Comparison of ENCODE assay signal across 9 mouse cellular contexts in genomic region chr19:14080538-14080937, GRCm38 (mm10).
DNase-seq lines count a peak whose midpoint lies in the region; ATAC-seq and TF ChIP-seq lines count a peak whose summit lies in the region.
"Had no signal": no experiment of that assay in that cellular context is flagged by ENCODE, and none has a peak within 500 bp of the region (broad histone marks: within the 10 kb centered on the region; RNA-seq: fewer than 3 reads in every experiment).

No protein-coding gene starts in this region.

- H3K4me2 ChIP-seq in heart, postnatal 0 days (ENCODE audit: low read depth, low read length) = no peak overlapping the region
- H3K4me2 ChIP-seq in heart, embryonic 11.5 days = no peak overlapping the region
- no peak overlapping the region for H3K4me2 ChIP-seq in lung, postnatal 0 days (replicated peaks; ENCODE audit: low read depth, low read length)
- H3K4me2 ChIP-seq: embryonic facial prominence, embryonic 13.5 days had no signal

- no peak for DNase-seq in heart, postnatal 0 days (ENCODE audit: low spot score)
- DNase-seq in thymus, adult 2 months = peak; percentile 20
- DNase-seq in thymus, adult 18-20 months = no peak
- peak; percentile 45 for DNase-seq in lung, postnatal 0 days (ENCODE audit: low spot score)
- DNase-seq in layer of hippocampus, adult 9-11 months = no peak
- DNase-seq in left cerebral cortex, postnatal 10 days (ENCODE audit: extremely low spot score in 1 of 2, low spot score in 2 of 2) = no peak

- H3K9me3 ChIP-seq in heart, postnatal 0 days (replicated peaks; ENCODE audit: control insufficient read depth, low read length) = no peaks in the 10 kb centered on the region
- H3K9me3 ChIP-seq in heart, embryonic 11.5 days (replicated peaks; ENCODE audit: control insufficient read depth, low read length) = no peaks in the 10 kb centered on the region
- H3K9me3 ChIP-seq in lung, postnatal 0 days (ENCODE audit: low read length) = no peaks in the 10 kb centered on the region

- no peak for TF ChIP-seq EP300 in heart, postnatal 0 days (IDR thresholded peaks at IDR 0.05; ENCODE audit: low read depth)
- TF ChIP-seq EP300 in lung, postnatal 0 days (IDR thresholded peaks at IDR 0.05) = no peak

- peak; percentile 55 for TF ChIP-seq CTCF in heart, postnatal 0 days (IDR thresholded peaks at IDR 0.05; ENCODE audit: low read depth)
- TF ChIP-seq CTCF in thymus, adult 2 months (IDR thresholded peaks at IDR 0.05; ENCODE audit: borderline replicate concordance, control insufficient read depth, extremely low read depth, insufficient read depth, low read length, poor library complexity) = no peak
- TF ChIP-seq CTCF in lung, postnatal 0 days (IDR thresholded peaks at IDR 0.05) = peak; percentile 66

- 10% methylated on average over 2 of the region's 2 CpGs for WGBS in heart, postnatal 0 days
- WGBS in heart, embryonic 11.5 days (ENCODE audit: insufficient replicate concordance) = 3% methylated on average over 2 of the region's 2 CpGs
- 7% methylated on average over 2 of the region's 2 CpGs for WGBS in thymus, adult 2 months
- 8% methylated on average over 2 of the region's 2 CpGs for WGBS in lung, postnatal 0 days

- no peaks in the 10 kb centered on the region for H3K27me3 ChIP-seq in heart, postnatal 0 days (ENCODE audit: control insufficient read depth, insufficient read depth, low read length)
- no peaks in the 10 kb centered on the region for H3K27me3 ChIP-seq in heart, embryonic 11.5 days (ENCODE audit: control insufficient read depth, insufficient read depth, low read length)
- H3K27me3 ChIP-seq in thymus, adult 2 months (ENCODE audit: control insufficient read depth, insufficient read depth, low read length) = no peaks in the 10 kb centered on the region
- no peaks in the 10 kb centered on the region for H3K27me3 ChIP-seq in lung, postnatal 0 days (replicated peaks; ENCODE audit: insufficient read depth, low read length)
- H3K27me3 ChIP-seq: embryonic facial prominence, embryonic 13.5 days had no signal

- intact Hi-C loops in left cerebral cortex, postnatal 10 days (cut with DNase I) = no loop called here

- H3K9ac ChIP-seq in heart, postnatal 0 days (replicated peaks; ENCODE audit: low read depth, low read length) = no peak overlapping the region
- H3K9ac ChIP-seq in heart, embryonic 11.5 days (ENCODE audit: low read depth, low read length) = no peak overlapping the region
- no peak overlapping the region for H3K9ac ChIP-seq in lung, postnatal 0 days (replicated peaks; ENCODE audit: low read depth)
- H3K9ac ChIP-seq: embryonic facial prominence, embryonic 13.5 days had no signal

- H3K4me1 ChIP-seq in heart, postnatal 0 days (ENCODE audit: control insufficient read depth, insufficient read depth) = no peaks in the 10 kb centered on the region
- no peaks in the 10 kb centered on the region for H3K4me1 ChIP-seq in heart, embryonic 11.5 days (ENCODE audit: control insufficient read depth, insufficient read depth, low read length)
- no peaks in the 10 kb centered on the region for H3K4me1 ChIP-seq in thymus, adult 2 months (replicated peaks; ENCODE audit: control insufficient read depth, insufficient read depth, low read length)
- H3K4me1 ChIP-seq in lung, postnatal 0 days (ENCODE audit: insufficient read depth, low read depth, low read length) = no peaks in the 10 kb centered on the region
- H3K4me1 ChIP-seq: embryonic facial prominence, embryonic 13.5 days had no signal

- TF ChIP-seq POLR2A in thymus, adult 2 months (IDR thresholded peaks at IDR 0.05; ENCODE audit: control insufficient read depth, extremely low read depth, insufficient read depth, low read length, poor library complexity) = no peak

- ATAC-seq in heart, postnatal 0 days (ENCODE audit: insufficient read depth, low read depth) = no peak
- no peak for ATAC-seq in heart, embryonic 11.5 days (replicated peaks; ENCODE audit: insufficient number of reproducible peaks, low FRiP score, low TSS enrichment)
- peak; percentile 68; the same call in 1 of the 2 replicates for ATAC-seq in common myeloid progenitor, adult 5-6 weeks (replicated peaks; ENCODE audit: low read depth, poor library complexity, severe bottlenecking)
- no peak for ATAC-seq in lung, postnatal 0 days

- H3K4me3 ChIP-seq in heart, postnatal 0 days (ENCODE audit: low read depth, low read length) = no peak overlapping the region
- no peak overlapping the region for H3K4me3 ChIP-seq in heart, embryonic 11.5 days (ENCODE audit: low read depth, low read length)
- H3K4me3 ChIP-seq in thymus, adult 2 months (ENCODE audit: control insufficient read depth, insufficient read depth, low read length) = no peak overlapping the region
- H3K4me3 ChIP-seq in lung, postnatal 0 days (ENCODE audit: low read depth, low read length) = no peak overlapping the region
- H3K4me3 ChIP-seq: embryonic facial prominence, embryonic 13.5 days had no signal

- H3K36me3 ChIP-seq in heart, postnatal 0 days (replicated peaks; ENCODE audit: control insufficient read depth, insufficient read depth, low read length) = no peaks in the 10 kb centered on the region
- H3K36me3 ChIP-seq in heart, embryonic 11.5 days (ENCODE audit: control insufficient read depth, insufficient read depth, low read length) = no peaks in the 10 kb centered on the region
- no peaks in the 10 kb centered on the region for H3K36me3 ChIP-seq in thymus, adult 2 months (ENCODE audit: control insufficient read depth, insufficient read depth, low read length)
- H3K36me3 ChIP-seq in lung, postnatal 0 days (ENCODE audit: insufficient read depth, low read length) = no peaks in the 10 kb centered on the region
- H3K36me3 ChIP-seq: embryonic facial prominence, embryonic 13.5 days had no signal

- no peak overlapping the region for H3K27ac ChIP-seq in heart, postnatal 0 days (ENCODE audit: low read depth)
- no peak overlapping the region for H3K27ac ChIP-seq in heart, embryonic 11.5 days (ENCODE audit: low read depth, low read length)
- H3K27ac ChIP-seq in thymus, adult 2 months (ENCODE audit: control insufficient read depth, insufficient read depth, low read length) = no peak overlapping the region
- H3K27ac ChIP-seq in lung, postnatal 0 days (ENCODE audit: low read length) = no peak overlapping the region
- H3K27ac ChIP-seq: embryonic facial prominence, embryonic 13.5 days had no signal

Comparison
In these comparisons a context has a peak if more than half of its experiments do, and no peak if none do; other contexts are left out.
1. DNase-seq: peak in thymus, adult 2 months (single experiment) and lung, postnatal 0 days (single experiment); none in heart, postnatal 0 days (single experiment), thymus, adult 18-20 months (0 of 2), layer of hippocampus, adult 9-11 months (single experiment) and left cerebral cortex, postnatal 10 days (0 of 2).